Mouse (Mus musculus) MEL-GATA-1-ER (cell line): ENCODE measurements at regions not wholly inside any gene's neighbourhood (a gene's known extent, or its start where the extent isn't known, plus 50 kb on each side); places are given as distances from the start of the nearest gene placed in this dataset.
A peak's percentile ranks its signal among the peaks of the same experiment; 100 is the strongest.

Experiments used
- DNase-seq: peaks from one replicate; pipeline ENCODE4 v3.0.0-alpha.2; 2012; ENCODE audit warnings: low read depth; ENCODE audit errors: extremely low read depth

GRCm38 (mm10) chr16:9113801-9114200 lies 283.9 kb downstream of the 1810013L24Rik start:
- DNase-seq = no peak

- DNase-seq = no peak
Measured at GRCm38 (mm10) chr16:9115548-9115947, 285.6 kb downstream of the 1810013L24Rik start.

GRCm38 (mm10) chr16:9121581-9121980 lies 291.7 kb downstream of the 1810013L24Rik start:
- DNase-seq = no peak

GRCm38 (mm10) chr16:9132113-9132512 lies 302.2 kb downstream of the 1810013L24Rik start:
- DNase-seq = peak; percentile 88

GRCm38 (mm10) chr16:9132778-9133177 lies 302.9 kb downstream of the 1810013L24Rik start:
- peak; percentile 34 for DNase-seq

GRCm38 (mm10) chr16:9135377-9135776 lies 305.5 kb downstream of the 1810013L24Rik start:
- no peak for DNase-seq

GRCm38 (mm10) chr16:9138552-9139224 lies 308.8 kb downstream of the 1810013L24Rik start:
- DNase-seq = no peak

GRCm38 (mm10) chr16:9139405-9139804 lies 309.5 kb downstream of the 1810013L24Rik start:
- DNase-seq = no peak

GRCm38 (mm10) chr16:9149209-9150135 lies 319.6 kb downstream of the 1810013L24Rik start:
- DNase-seq = no peak

- DNase-seq = no peak
Measured at GRCm38 (mm10) chr16:9151936-9152335, 322.0 kb downstream of the 1810013L24Rik start.

GRCm38 (mm10) chr16:9153501-9153900 lies 323.6 kb downstream of the 1810013L24Rik start:
- no peak for DNase-seq

- no peak for DNase-seq
Measured at GRCm38 (mm10) chr16:9165763-9166310, 335.9 kb downstream of the 1810013L24Rik start.

GRCm38 (mm10) chr16:9176402-9176801 lies 346.5 kb downstream of the 1810013L24Rik start:
- DNase-seq = no peak

- no peak for DNase-seq
Measured at GRCm38 (mm10) chr16:9195821-9196220, 365.9 kb downstream of the 1810013L24Rik start.

- no peak for DNase-seq
Measured at GRCm38 (mm10) chr16:9198903-9199532, 369.1 kb downstream of the 1810013L24Rik start.

GRCm38 (mm10) chr16:9208602-9209001 lies 378.7 kb downstream of the 1810013L24Rik start:
- DNase-seq = no peak

- no peak for DNase-seq
Measured at GRCm38 (mm10) chr16:9211485-9211884, 381.6 kb downstream of the 1810013L24Rik start.

- no peak for DNase-seq
Measured at GRCm38 (mm10) chr16:9215131-9215530, 385.2 kb downstream of the 1810013L24Rik start.

- no peak for DNase-seq
Measured at GRCm38 (mm10) chr16:9217361-9217760, 387.5 kb downstream of the 1810013L24Rik start.

GRCm38 (mm10) chr16:9230178-9230577 lies 400.3 kb downstream of the 1810013L24Rik start:
- no peak for DNase-seq

- no peak for DNase-seq
Measured at GRCm38 (mm10) chr16:9242099-9242498, 412.2 kb downstream of the 1810013L24Rik start.

GRCm38 (mm10) chr16:9247198-9247597 lies 417.3 kb downstream of the 1810013L24Rik start:
- DNase-seq = no peak
